Mouse (Mus musculus) embryonic stem cell, embryonic (primary cell): Measurements from ENCODE around the gene Dcst2.

Experiments
- CTCF ChIA-PET, 4 experiments: fragments of 300-600 bp in 2 of 4; fragments of 350-600 bp in 2 of 4; sonication (Branson Sonifier 250); formaldehyde crosslinking; loops; one replicate each; lab custom pipeline; 2022; ENCODE audit warnings: inconsistent platforms in 2 of 4; lab: Charles Lee
- POLR2A ChIA-PET, 4 experiments: fragments of 300-600 bp in 2 of 4; fragments of 350-600 bp in 2 of 4; sonication (Branson Sonifier 250); formaldehyde crosslinking; loops; one replicate each; lab custom pipeline; 2022; ENCODE audit warnings: antibody characterized with exemption in 4 of 4, inconsistent platforms in 1 of 4; lab: Charles Lee

The Dcst2 gene

DNA sequence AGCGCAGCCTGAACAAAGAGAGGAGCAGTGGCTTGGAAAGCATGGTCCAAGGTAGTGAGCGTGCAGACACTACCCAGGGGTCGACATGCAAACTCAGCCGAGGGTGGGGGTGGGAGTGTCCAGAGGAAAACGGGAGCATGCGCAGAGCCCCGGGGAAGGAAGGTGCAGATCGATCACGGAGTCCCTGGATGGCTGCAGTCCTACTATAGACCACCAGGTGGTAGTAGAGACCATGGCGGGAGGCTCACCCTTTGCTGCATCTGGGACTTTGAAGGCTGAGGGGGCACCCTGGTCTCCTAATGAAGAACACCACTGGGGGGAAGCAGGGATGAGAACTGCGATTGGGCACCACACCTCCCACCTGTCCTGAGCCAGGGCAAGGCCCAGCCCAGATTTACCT lies 21.3 kb upstream of the Dcst2 start:
- POLR2A ChIA-PET, result interaction anchor here in 3 of 4 experiments (0.7 to 6.5 kb wide), 8 partner anchors 9 to 43 kb away, joined by 3 to 57 read pairs (median 4); partner anchors contain the start of genes Adam15 (in 2 of the 3) and Efna3 (in 1 of the 3)
- CTCF ChIA-PET, result interaction anchor here (0.6 to 7.0 kb wide), 20 partner anchors 10 to 170 kb away, joined by 3 to 61 read pairs (median 4); partner anchors contain the start of genes Adam15 (in 1 of the 4) and Efna3 (in 1 of the 4)

DNA sequence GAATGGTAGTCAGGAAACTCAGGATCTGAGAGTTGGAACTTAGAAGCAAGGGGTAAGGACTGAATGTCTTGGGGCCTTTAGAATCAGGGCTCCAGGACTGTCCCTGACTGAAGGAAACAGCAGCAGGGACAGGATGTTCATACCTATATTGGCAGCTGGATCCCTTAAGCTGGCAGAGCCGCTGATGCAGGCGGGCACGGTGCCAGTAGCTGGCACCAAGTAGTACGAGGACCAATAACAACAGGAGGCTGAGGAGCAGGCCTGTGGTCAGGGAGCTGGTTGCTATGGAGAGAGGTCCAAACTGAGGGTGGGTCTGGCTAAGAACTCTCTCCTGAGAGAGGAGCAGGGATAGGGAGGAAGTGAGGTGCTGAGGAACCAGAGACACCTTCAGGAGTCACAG lies 20.0 kb upstream of the Dcst2 start:
- CTCF ChIA-PET, result interaction anchor here in 3 of 4 experiments (0.6 to 7.0 kb wide), 6 partner anchors 13 to 55 kb away, joined by 3 to 61 read pairs (median 4); no protein-coding TSS in a partner anchor
- POLR2A ChIA-PET, result interaction anchor here in 3 of 4 experiments (0.5 to 6.5 kb wide), 6 partner anchors 8 to 174 kb away, joined by 3 to 57 read pairs (median 4); partner anchors contain the start of gene Adam15 (in 2 of the 3)

DNA sequence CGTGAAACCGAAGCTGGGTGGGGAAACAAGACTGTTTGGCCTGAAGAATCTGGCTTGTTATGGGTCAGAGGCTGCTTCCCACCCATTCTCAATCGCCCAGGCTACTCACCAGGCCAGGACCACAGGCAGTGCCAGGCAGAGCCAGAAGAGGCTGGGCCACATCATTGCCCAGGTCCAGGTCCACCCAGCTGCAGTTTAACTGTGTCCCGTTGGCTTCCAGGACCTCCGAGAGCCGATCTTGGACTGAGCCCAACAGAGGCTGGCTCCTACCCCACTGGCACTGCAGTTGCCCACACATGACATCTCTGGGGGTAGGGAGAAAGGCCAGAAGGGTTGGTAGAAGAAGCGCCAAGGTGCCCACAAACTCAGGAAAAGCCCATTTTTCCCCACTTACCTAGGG lies 18.5 kb upstream of the Dcst2 start:
- ChIA-PET CTCF (interaction anchor here in 3 of 4 experiments (0.6 to 2.4 kb wide), 10 partner anchors 10 to 138 kb away, joined by 3 to 9 read pairs (median 3); no protein-coding TSS in a partner anchor), POLR2A (interaction anchor here in 3 of 4 experiments (0.6 to 1.8 kb wide), 11 partner anchors 21 to 242 kb away, joined by 3 to 5 read pairs (median 3); partner anchors contain the start of genes Fdps (in 1 of the 3), Pbxip1 (in 1 of the 3) and Pmvk (in 1 of the 3))

DNA sequence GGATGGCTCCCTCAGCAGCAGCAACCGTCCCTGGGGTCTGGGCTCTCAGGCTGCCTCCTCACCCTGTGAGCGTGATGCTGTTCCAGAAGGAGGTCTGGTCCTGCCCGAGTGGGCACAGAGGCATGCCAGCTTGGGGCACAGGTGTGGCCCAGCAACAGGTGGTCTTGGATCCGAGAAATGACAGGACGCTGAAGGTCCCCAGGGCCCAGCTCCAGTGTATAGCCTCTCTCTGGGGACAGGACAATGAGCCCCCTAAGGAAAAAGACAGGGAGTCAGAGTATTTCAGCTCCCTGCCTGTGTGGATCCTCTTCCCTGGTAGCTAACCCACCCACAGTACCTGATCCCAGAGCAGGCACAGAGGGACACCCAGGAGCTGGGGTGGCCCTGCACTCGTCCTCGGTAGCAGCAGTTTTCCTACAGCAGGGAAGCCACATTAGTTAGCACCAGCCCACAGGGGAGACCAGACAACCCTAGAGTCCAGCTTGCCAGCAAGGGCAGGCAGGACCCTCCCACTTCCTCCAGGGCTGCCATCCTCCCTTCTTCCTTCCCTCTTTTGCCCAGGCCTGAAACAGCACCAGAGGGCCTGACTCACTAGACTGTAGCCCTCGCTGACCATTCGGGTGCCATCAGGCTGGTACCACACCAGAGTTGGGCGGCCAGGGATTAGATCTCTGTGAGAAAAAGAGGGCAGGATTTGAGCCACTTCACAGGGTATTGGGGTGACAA lies 14.8 kb upstream of the Dcst2 start:
- POLR2A ChIA-PET, result interaction anchor here in 1 of 4 experiments (1.1 to 1.3 kb wide), 3 partner anchors 11 to 36 kb away, joined by 3 to 5 read pairs (median 4); no protein-coding TSS in a partner anchor
- CTCF ChIA-PET, result interaction anchor here in 3 of 4 experiments (0.6 to 1.4 kb wide), 3 partner anchors 31 to 550 kb away, joined by 3 to 4 read pairs (median 3); no protein-coding TSS in a partner anchor

DNA sequence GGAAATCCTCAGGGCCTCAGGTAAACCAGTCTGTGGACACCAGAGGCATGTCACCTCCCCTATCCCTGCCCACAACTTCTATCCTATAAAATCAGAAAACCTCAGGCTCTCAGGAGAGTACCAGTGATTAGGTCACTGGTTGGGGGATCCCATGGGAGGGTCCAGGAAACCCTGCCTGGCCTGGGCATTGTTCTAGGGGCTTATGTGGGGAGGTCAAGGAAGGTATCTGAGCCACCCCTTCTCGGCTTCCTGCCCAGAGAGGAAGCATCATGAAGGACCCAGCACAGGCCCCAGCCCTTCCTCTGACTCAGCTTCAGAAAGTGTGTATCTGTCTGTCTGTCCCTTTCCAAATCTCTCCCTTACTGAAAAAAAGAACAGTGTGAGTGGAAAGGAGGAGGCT lies 13.9 kb upstream of the Dcst2 start:
- ChIA-PET POLR2A (interaction anchor here in 2 of 4 experiments (1.0 to 3.6 kb wide), 4 partner anchors 27 to 513 kb away, joined by 3 to 17 read pairs (median 4); partner anchors contain the start of gene Gon4l (in 1 of the 2)), CTCF (interaction anchor here in 3 of 4 experiments (0.6 to 1.4 kb wide), 3 partner anchors 20 to 55 kb away, joined by 3 to 4 read pairs (median 3); no protein-coding TSS in a partner anchor)

- ChIA-PET POLR2A (interaction anchor here (0.6 to 3.6 kb wide), 57 partner anchors 8 to 796 kb away, joined by 3 to 17 read pairs (median 4); partner anchors contain the start of genes Dcst1 (in 2 of the 4), Efna3 (in 2 of the 4), Flad1 (in 2 of the 4) and Cks1b (in 1 of the 4)), CTCF (interaction anchor here (0.5 to 3.0 kb wide), 37 partner anchors 9 to 247 kb away, joined by 3 to 31 read pairs (median 4); partner anchors contain the start of genes Dcst1 (in 1 of the 4), Efna4 (in 1 of the 4), Fdps (in 1 of the 4) and Flad1 (in 1 of the 4))
These were observed 12.6 kb upstream of the Dcst2 start for GRCm38 (mm10) chr3:89348911-89349868.

DNA sequence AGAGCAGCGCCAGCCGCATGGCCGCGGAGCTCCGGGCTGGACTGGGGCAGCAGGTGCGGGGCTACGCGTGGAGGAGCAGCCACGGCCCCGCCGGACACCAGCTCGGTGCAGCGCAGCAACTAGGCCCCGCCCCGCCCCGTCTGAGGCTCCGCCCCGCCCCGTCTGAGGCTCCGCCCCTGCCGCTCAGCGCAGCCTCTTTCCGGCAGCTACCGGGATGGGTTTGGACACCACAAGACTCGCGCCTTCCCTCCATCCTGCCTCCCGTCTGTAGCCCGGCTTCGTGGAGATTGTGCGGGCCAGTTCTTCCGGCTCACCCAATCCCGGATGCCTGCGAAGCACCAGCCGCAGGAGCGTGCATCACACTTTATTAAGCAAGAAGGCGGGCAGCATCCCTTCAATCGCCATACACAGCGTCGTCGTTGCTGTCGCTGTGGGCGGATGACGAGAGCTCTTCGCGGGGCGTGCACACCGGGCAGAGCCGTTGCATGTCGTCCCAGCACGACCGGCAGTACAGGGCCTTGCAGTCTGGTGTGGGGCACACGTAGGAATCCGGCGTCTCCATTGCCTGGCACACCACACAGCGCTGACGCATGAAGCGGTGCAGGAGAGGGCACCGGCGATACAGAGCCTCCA lies 11.8 kb upstream of the Dcst2 start, which contains the start of gene Adam15:
TSS of gene Adam15 (minus strand) at position 128 of the 633 bp plus-strand sequence.
- ChIA-PET CTCF (interaction anchor here (0.5 to 3.0 kb wide), 36 partner anchors 10 to 248 kb away, joined by 3 to 31 read pairs (median 4); partner anchors contain the start of genes Dcst1 (in 1 of the 4), Efna4 (in 1 of the 4), Fdps (in 1 of the 4) and Flad1 (in 1 of the 4)), POLR2A (interaction anchor here (0.6 to 3.6 kb wide), 62 partner anchors 9 to 797 kb away, joined by 3 to 17 read pairs (median 4); partner anchors contain the start of genes Dcst1 (in 2 of the 4), Efna3 (in 2 of the 4), Flad1 (in 2 of the 4) and Cks1b (in 1 of the 4))

DNA sequence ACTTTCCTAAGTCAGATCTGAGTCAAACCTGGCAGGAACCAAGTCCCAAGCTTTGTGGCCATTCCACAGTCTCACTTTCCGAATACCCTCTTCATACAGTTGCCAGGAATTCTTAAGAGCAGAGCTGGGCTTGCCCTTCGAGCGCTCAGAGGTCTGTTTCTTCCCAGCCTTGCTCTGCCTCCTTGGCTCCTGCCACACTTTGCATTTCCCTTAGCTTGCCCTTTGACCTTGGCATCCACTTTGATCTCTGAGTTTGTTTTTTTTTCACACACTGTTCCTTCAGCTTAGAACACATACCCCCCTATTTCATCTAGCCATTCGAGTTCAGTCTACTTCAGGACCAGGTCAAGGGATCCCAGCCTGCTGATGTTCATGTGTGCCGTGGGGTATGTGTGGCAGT lies 10.5 kb upstream of the Dcst2 start:
- POLR2A ChIA-PET, result interaction anchor here in 3 of 4 experiments (0.6 to 3.6 kb wide), 15 partner anchors 10 to 837 kb away, joined by 3 to 17 read pairs (median 4); partner anchors contain the start of genes Efna3 (in 2 of the 3), Efna4 (in 1 of the 3), Lenep (in 1 of the 3) and Zbtb7b (in 1 of the 3)
- CTCF ChIA-PET, result interaction anchor here in 3 of 4 experiments (0.6 to 3.0 kb wide), 9 partner anchors 11 to 101 kb away, joined by 3 to 31 read pairs (median 5); no protein-coding TSS in a partner anchor

- CTCF ChIA-PET, result interaction anchor here (0.5 to 4.1 kb wide), 51 partner anchors 9 to 649 kb away, joined by 3 to 16 read pairs (median 4); partner anchors contain the start of genes Efna3 (in 1 of the 4), Efna4 (in 1 of the 4), Krtcap2 (in 1 of the 4) and Pbxip1 (in 1 of the 4)
These were observed 6.8 kb upstream of the Dcst2 start for GRCm38 (mm10) chr3:89354816-89355511.

DNA sequence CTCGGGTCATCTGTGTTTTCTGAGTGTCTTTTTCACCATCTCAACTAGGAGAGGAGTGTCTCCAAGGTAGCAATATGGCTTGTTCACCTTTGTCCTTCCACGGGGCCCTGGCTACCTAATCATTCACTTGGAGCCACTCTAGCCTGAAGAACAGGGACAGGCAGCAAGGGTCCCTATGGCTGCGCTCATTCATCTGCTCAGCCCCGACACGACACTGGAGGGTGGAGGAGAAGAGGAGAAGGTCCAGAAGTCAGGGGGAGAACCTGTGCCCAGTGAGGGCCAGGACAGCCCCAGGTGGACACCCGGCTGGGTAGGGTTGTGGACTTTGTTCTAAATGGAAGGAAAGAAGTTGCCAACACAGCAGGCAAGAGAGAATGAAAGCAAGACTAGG lies 6.3 kb upstream of the Dcst2 start:
- POLR2A ChIA-PET, result interaction anchor here in 3 of 4 experiments (0.6 to 2.0 kb wide), 5 partner anchors 10 to 33 kb away, joined by 3 to 5 read pairs (median 4); partner anchors contain the start of genes Efna3 (in 1 of the 3) and Efna4 (in 1 of the 3)
- CTCF ChIA-PET, result interaction anchor here (0.6 to 4.1 kb wide), 35 partner anchors 8 to 165 kb away, joined by 3 to 16 read pairs (median 5); partner anchors contain the start of genes Efna4 (in 1 of the 4), Krtcap2 (in 1 of the 4), Pbxip1 (in 1 of the 4) and Trim46 (in 1 of the 4)

More at GRCm38 (mm10) chr3:89354816-89355511, 6.8 kb upstream of the Dcst2 start:
- POLR2A ChIA-PET, result interaction anchor here (0.6 to 1.9 kb wide), 10 partner anchors 11 to 28 kb away, joined by 3 to 5 read pairs (median 3); partner anchors contain the start of genes Dcst1 (in 1 of the 4) and Efna4 (in 1 of the 4)

GRCm38 (mm10) chr3:89356029-89356428 lies 5.7 kb upstream of the Dcst2 start:
- CTCF ChIA-PET, result interaction anchor here in 1 of 4 experiments (2.1 to 4.1 kb wide), 2 partner anchors 22 to 39 kb away, joined by 15 to 16 read pairs; no protein-coding TSS in a partner anchor
- POLR2A ChIA-PET, result interaction anchor here in 3 of 4 experiments (0.6 to 2.0 kb wide), 7 partner anchors 10 to 338 kb away, joined by 3 to 5 read pairs (median 3); partner anchors contain the start of genes Efna3 (in 1 of the 3) and Efna4 (in 1 of the 3)

DNA sequence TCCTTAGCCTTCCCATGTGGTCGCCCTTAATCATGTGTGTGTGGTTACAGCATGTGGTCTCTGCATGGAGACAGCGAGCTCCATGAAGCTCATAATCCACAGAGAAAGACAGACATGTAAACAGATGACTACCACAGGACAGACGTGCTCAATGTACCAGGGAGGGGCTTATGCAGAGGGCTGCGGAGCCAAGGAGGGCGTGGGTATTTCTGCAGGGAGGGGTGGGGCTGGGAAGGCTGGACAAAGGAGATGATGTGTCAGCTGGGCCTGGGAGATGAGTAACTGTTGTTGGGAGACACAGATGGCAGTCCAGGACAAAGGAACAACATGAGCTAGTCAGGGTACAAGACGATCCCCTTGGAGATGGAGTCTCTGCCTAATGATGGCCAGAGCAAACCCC lies 2.1 kb upstream of the Dcst2 start:
- ChIA-PET CTCF (interaction anchor here in 2 of 4 experiments (0.7 to 1.4 kb wide), 5 partner anchors 10 to 244 kb away, joined by 3 to 5 read pairs (median 4); partner anchors contain the start of gene Adam15 (in 1 of the 2)), POLR2A (interaction anchor here in 3 of 4 experiments (0.7 to 1.6 kb wide), 9 partner anchors 9 to 474 kb away, joined by 3 to 6 read pairs (median 3); partner anchors contain the start of genes Adam15 (in 1 of the 3) and Zbtb7b (in 1 of the 3))

- CTCF ChIA-PET, result interaction anchor here in 2 of 4 experiments (0.5 to 1.4 kb wide), 7 partner anchors 10 to 193 kb away, joined by 3 to 5 read pairs (median 3); partner anchors contain the start of gene Adam15 (in 1 of the 2)
- POLR2A ChIA-PET, result interaction anchor here in 3 of 4 experiments (0.7 to 1.6 kb wide), 7 partner anchors 10 to 61 kb away, joined by 3 to 6 read pairs (median 3); partner anchors contain the start of gene Adam15 (in 1 of the 3)
These were observed 1.5 kb upstream of the Dcst2 start for GRCm38 (mm10) chr3:89360237-89360636.

DNA sequence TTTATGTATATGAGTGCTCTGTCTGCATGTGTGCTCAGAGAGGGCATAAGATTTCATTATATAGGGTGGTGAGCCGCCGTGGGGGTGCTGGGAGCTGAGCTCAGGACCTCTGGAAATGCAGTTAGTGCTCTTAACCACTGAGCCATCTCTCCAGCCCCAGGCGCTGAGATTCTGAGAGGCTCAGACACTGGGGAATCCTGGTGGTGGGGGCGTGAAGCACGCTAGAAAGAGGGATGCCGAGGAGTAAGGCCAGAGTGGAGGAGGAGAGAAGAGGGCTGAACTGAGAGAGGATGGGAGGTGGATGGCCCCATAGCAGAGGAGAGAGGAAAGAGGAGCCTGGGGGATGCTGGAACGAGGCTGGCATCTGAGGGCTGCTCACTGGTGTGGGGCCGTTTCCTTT lies 2.9 kb downstream of the Dcst2 start:
- CTCF ChIA-PET, result interaction anchor here (0.9 to 1.7 kb wide), 8 partner anchors 10 to 56 kb away, joined by 3 to 7 read pairs (median 4); no protein-coding TSS in a partner anchor
- POLR2A ChIA-PET, result interaction anchor here in 3 of 4 experiments (1.0 to 2.6 kb wide), 9 partner anchors 9 to 72 kb away, joined by 4 to 12 read pairs (median 5); partner anchors contain the start of genes Adam15 (in 2 of the 3), Cks1b (in 1 of the 3), Pbxip1 (in 1 of the 3) and Shc1 (in 1 of the 3)
